Mouse (Mus musculus): ENCODE measurements around the gene Efhd2. TPM values are rescaled to one million over a fixed set of nuclear protein-coding genes. Genes with fewer than 3 reads are reported as not detected.

The Efhd2 gene
- polyA plus RNA-seq, 1 experiment from 2014 or later: 58.8 TPM

DNA sequence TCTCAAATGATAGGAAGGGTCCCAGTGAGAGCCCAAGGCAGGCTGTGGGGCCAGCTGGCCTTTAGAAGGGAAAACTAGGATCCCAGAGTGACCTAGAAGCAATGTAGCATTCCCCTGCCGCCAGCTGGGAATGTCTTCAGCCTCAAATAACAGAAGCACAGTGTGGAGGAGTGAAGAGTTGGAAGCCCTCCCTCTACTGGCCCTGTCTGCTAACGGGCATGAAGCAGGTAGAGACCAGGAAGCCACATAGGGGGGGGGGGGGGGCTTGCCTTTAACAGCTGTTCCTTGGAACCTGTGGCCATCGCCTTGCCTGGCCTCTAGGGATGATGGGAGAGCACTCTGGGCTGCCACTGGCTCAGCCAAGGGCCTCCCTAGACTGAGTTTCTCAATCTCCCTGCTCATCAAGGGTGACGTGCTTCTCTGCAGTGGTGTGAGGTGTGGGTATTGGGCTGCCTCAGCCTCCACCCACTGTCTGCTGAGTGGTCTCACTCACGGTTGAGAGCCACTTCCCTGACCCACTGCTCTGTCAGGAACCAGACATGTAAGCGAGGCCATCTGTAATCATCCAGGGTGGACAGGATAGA is 11.8 kb upstream of the Efhd2 start:
- Histone ChIP-seq H3K4me3 (ENCODE audit: low read depth, low read length) (no peak overlapping the region), H3K27ac (ENCODE audit: low read length) (no peak overlapping the region), H3K4me2 (replicated peaks; ENCODE audit: low read depth, low read length) (no peak overlapping the region), H3K36me3 (ENCODE audit: control insufficient read depth, insufficient read depth, low read length) (no peaks in the 10 kb centered on the region), H3K4me1 (ENCODE audit: control insufficient read depth, insufficient read depth, low read length) (peaks cover 12% of the 10 kb centered on the region), H3K9ac (replicated peaks; ENCODE audit: low read depth, low read length) (no peak overlapping the region), H3K9me3 (ENCODE audit: control insufficient read depth, low read depth, low read length) (no peaks in the 10 kb centered on the region), H3K27me3 (ENCODE audit: control insufficient read depth, insufficient read depth, low read length) (no peaks in the 10 kb centered on the region)
- 30% methylated on average over 6 of the region's 6 CpGs for WGBS
- no peak for ATAC-seq (ENCODE audit: insufficient number of reproducible peaks, insufficient read depth, low FRiP score, low read depth)

DNA sequence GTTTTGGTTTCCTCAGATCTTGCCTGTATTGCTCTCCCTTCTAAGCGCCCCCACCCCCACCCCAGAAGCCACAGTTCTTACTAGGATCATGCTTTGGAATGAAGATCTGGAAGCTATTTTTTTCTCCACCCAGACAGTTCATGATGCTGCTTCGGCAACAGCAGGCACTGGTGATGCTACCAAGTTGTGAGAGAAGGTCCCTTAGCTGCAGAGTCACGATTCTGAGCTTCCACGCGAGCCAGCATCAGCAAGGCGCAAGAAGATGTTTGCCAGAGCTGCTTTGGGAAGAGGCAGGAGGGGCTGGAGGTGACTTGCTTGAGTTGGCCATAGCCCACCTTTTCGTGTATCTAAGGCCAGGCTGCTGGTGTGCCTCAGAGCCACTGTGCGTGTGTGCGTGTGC is 10.7 kb upstream of the Efhd2 start:
- H3K36me3 ChIP-seq (ENCODE audit: control insufficient read depth, insufficient read depth, low read length): no peaks in the 10 kb centered on the region
- peaks cover 13% of the 10 kb centered on the region for H3K4me1 ChIP-seq (ENCODE audit: control insufficient read depth, insufficient read depth, low read length)
- H3K9ac ChIP-seq (replicated peaks; ENCODE audit: low read depth, low read length): no peak overlapping the region
- H3K9me3 ChIP-seq (ENCODE audit: control insufficient read depth, low read depth, low read length): no peaks in the 10 kb centered on the region
- H3K4me2 ChIP-seq (replicated peaks; ENCODE audit: low read depth, low read length): no peak overlapping the region
- WGBS: 60% methylated on average over 9 of the region's 9 CpGs
- no peak for ATAC-seq (ENCODE audit: insufficient number of reproducible peaks, insufficient read depth, low FRiP score, low read depth)
- no peak overlapping the region for H3K27ac ChIP-seq (ENCODE audit: low read length)
- H3K27me3 ChIP-seq (ENCODE audit: control insufficient read depth, insufficient read depth, low read length): no peaks in the 10 kb centered on the region
- no peak overlapping the region for H3K4me3 ChIP-seq (ENCODE audit: low read depth, low read length)

DNA sequence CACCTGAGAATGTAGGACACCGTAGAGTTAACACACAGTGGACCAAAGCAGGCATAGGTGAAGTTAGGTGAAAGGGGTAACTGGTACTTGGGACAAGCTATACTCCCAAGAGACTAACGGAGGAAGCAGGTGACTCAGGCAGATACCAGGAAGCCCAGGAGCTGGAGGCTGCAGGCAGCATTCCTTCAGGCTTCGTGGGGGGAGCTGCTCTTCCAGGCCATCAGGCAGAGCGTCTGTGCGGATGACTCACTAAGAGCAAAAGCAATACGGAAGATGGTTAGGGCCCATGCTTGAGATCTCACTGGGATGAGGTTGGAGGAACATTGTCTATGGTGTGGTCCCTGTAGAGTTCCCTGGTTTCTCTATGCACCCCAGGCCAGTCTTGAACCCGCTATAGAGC is 8.1 kb upstream of the Efhd2 start:
- WGBS: 71% methylated on average over 7 of the region's 7 CpGs
- no peak overlapping the region for H3K9ac ChIP-seq (replicated peaks; ENCODE audit: low read depth, low read length)
- H3K36me3 ChIP-seq (ENCODE audit: control insufficient read depth, insufficient read depth, low read length): no peaks in the 10 kb centered on the region
- H3K4me1 ChIP-seq (ENCODE audit: control insufficient read depth, insufficient read depth, low read length): peaks cover 13% of the 10 kb centered on the region
- no peak overlapping the region for H3K27ac ChIP-seq (ENCODE audit: low read length)
- no peak overlapping the region for H3K4me2 ChIP-seq (replicated peaks; ENCODE audit: low read depth, low read length)
- no peak overlapping the region for H3K4me3 ChIP-seq (ENCODE audit: low read depth, low read length)
- ATAC-seq (ENCODE audit: insufficient number of reproducible peaks, insufficient read depth, low FRiP score, low read depth): no peak
- no peaks in the 10 kb centered on the region for H3K27me3 ChIP-seq (ENCODE audit: control insufficient read depth, insufficient read depth, low read length)
- H3K9me3 ChIP-seq (ENCODE audit: control insufficient read depth, low read depth, low read length): no peaks in the 10 kb centered on the region

DNA sequence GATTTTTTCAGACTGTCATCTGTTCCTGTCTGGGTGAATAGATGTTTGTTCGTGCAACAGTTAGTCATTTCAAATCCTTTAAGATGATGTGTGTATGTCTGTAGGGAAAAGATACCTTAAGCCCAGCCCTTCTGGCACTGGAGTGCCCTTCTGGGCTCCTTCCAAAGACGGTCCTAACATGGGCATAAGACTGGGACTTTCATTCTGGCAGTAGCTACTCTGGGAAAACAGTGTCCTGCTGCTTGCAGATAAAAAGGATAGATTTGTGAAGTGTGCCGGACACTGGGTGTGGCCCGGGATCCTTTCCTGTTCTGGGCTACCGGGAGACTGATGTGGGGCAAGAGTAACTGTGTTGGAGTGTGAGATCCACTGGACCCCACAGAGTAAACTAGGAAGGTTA is 7.2 kb upstream of the Efhd2 start:
- peaks cover 13% of the 10 kb centered on the region for H3K4me1 ChIP-seq (ENCODE audit: control insufficient read depth, insufficient read depth, low read length)
- no peaks in the 10 kb centered on the region for H3K9me3 ChIP-seq (ENCODE audit: control insufficient read depth, low read depth, low read length)
- H3K4me3 ChIP-seq (ENCODE audit: low read depth, low read length): no peak overlapping the region
- H3K36me3 ChIP-seq (ENCODE audit: control insufficient read depth, insufficient read depth, low read length): no peaks in the 10 kb centered on the region
- H3K27ac ChIP-seq (ENCODE audit: low read length): no peak overlapping the region
- 58% methylated on average over 5 of the region's 5 CpGs for WGBS
- H3K4me2 ChIP-seq (replicated peaks; ENCODE audit: low read depth, low read length): no peak overlapping the region
- no peaks in the 10 kb centered on the region for H3K27me3 ChIP-seq (ENCODE audit: control insufficient read depth, insufficient read depth, low read length)
- no peak overlapping the region for H3K9ac ChIP-seq (replicated peaks; ENCODE audit: low read depth, low read length)
- no peak for ATAC-seq (ENCODE audit: insufficient number of reproducible peaks, insufficient read depth, low FRiP score, low read depth)

DNA sequence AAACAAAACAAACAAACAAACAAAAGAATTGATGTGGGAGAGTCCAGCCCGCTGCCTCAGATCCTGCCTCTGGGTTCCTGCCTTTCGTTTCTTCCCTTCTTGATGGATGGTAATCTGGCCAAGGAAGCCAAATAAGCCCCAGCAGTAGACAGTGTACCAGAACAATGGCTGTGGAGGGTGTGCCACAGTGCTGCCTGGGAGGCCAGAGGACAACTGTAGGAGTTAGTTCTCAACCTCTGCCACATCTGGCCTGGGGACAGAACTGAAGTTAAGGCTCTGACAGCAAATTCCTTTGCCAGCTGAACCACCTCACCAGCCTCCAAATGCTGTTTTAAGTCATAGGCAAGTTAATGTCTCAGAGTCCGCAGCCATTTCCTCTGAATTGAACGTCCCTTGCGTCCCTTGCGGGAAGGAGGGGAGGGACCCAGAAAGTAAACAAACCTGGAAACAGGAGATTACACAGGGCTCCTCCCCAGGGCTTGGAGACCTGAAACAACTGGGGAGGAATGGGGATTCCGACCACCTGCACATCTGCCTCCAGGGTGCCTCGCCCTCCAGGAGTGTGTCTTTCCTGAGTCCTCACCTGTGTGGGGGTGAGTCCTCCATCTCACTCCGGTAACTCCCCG is 6.7 kb upstream of the Efhd2 start:
- Histone ChIP-seq H3K36me3 (ENCODE audit: control insufficient read depth, insufficient read depth, low read length) (no peaks in the 10 kb centered on the region), H3K4me3 (ENCODE audit: low read depth, low read length) (no peak overlapping the region), H3K4me2 (replicated peaks; ENCODE audit: low read depth, low read length) (no peak overlapping the region), H3K9ac (replicated peaks; ENCODE audit: low read depth, low read length) (no peak overlapping the region), H3K9me3 (ENCODE audit: control insufficient read depth, low read depth, low read length) (no peaks in the 10 kb centered on the region), H3K27me3 (ENCODE audit: control insufficient read depth, insufficient read depth, low read length) (no peaks in the 10 kb centered on the region), H3K4me1 (ENCODE audit: control insufficient read depth, insufficient read depth, low read length) (peaks cover 9% of the 10 kb centered on the region), H3K27ac (ENCODE audit: low read length) (no peak overlapping the region)
- WGBS: 44% methylated on average over 10 of the region's 10 CpGs
- no peak for ATAC-seq (ENCODE audit: insufficient number of reproducible peaks, insufficient read depth, low FRiP score, low read depth)

DNA sequence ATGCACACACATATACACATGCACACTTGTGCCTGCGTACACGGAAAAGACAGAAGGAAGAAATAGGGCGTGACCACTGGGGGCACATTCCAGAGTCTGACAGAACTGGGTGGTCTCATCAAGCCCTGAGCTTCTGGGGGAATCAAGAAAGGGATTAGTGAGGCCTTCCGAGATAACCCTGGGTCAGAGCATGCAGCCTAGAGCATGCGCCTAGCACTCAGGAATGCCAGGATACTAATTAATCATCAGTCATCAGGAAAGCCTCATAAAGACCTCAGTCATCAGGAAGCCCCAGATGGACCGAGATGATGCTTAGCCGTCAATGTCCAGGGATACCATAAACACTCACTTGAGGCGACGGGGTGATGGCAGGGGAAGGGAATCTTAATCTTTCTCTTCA is 5.2 kb upstream of the Efhd2 start:
- Histone ChIP-seq H3K9me3 (ENCODE audit: control insufficient read depth, low read depth, low read length) (no peaks in the 10 kb centered on the region), H3K36me3 (ENCODE audit: control insufficient read depth, insufficient read depth, low read length) (no peaks in the 10 kb centered on the region), H3K27me3 (ENCODE audit: control insufficient read depth, insufficient read depth, low read length) (no peaks in the 10 kb centered on the region), H3K4me3 (ENCODE audit: low read depth, low read length) (no peak overlapping the region), H3K27ac (ENCODE audit: low read length) (no peak overlapping the region), H3K4me1 (ENCODE audit: control insufficient read depth, insufficient read depth, low read length) (peaks cover 16% of the 10 kb centered on the region), H3K9ac (replicated peaks; ENCODE audit: low read depth, low read length) (no peak overlapping the region), H3K4me2 (replicated peaks; ENCODE audit: low read depth, low read length) (no peak overlapping the region)
- WGBS: 23% methylated on average over 9 of the region's 9 CpGs
- ATAC-seq (ENCODE audit: insufficient number of reproducible peaks, insufficient read depth, low FRiP score, low read depth): no peak

DNA sequence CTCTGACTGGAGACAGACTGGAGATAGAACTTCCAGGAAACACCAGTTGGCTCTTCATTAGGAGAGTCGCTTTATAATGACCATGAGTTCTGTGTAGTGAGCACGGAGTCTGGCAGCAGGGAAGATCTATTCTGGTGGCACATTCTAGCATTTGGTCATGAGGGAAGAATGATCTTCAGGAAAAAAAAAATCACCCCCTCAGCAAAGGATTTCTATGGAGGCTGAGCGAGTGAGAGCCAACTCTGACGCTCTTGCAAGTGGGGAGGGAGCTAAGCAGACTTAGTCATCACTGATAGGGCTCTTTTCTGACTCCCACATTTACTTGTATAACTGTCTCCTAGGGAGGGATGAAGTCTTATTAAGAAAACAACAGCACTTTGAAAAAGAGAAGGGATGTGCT is 4.4 kb upstream of the Efhd2 start:
- H3K27me3 ChIP-seq (ENCODE audit: control insufficient read depth, insufficient read depth, low read length): no peaks in the 10 kb centered on the region
- no peak overlapping the region for H3K9ac ChIP-seq (replicated peaks; ENCODE audit: low read depth, low read length)
- H3K4me2 ChIP-seq (replicated peaks; ENCODE audit: low read depth, low read length): no peak overlapping the region
- 60% methylated on average over 4 of the region's 4 CpGs for WGBS
- no peak overlapping the region for H3K4me3 ChIP-seq (ENCODE audit: low read depth, low read length)
- no peaks in the 10 kb centered on the region for H3K9me3 ChIP-seq (ENCODE audit: control insufficient read depth, low read depth, low read length)
- no peaks in the 10 kb centered on the region for H3K36me3 ChIP-seq (ENCODE audit: control insufficient read depth, insufficient read depth, low read length)
- H3K27ac ChIP-seq (ENCODE audit: low read length): no peak overlapping the region
- ATAC-seq (ENCODE audit: insufficient number of reproducible peaks, insufficient read depth, low FRiP score, low read depth): no peak
- peaks cover 16% of the 10 kb centered on the region for H3K4me1 ChIP-seq (ENCODE audit: control insufficient read depth, insufficient read depth, low read length)

DNA sequence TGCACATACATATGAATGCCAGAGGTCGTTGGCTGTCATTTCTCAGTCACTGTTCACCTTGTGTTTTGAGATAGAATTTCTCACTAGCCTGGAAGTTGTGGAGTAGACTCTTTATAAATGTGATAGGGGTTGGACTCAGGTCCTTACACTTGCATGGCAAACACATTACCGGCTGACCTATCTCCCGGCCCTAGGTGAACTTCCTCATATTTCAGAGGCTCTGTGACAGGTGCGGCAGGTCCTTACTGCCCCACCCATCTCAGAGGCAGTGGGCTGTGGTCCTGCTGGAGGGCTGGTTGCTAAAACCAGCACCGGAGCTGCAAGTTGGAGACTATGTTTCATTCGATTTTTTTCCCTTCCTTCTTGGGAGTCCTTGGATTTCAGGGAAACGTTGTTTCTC is 3.9 kb upstream of the Efhd2 start:
- no peak for ATAC-seq (ENCODE audit: insufficient number of reproducible peaks, insufficient read depth, low FRiP score, low read depth)
- Histone ChIP-seq H3K4me1 (ENCODE audit: control insufficient read depth, insufficient read depth, low read length) (peaks cover 18% of the 10 kb centered on the region), H3K9me3 (ENCODE audit: control insufficient read depth, low read depth, low read length) (no peaks in the 10 kb centered on the region), H3K4me3 (ENCODE audit: low read depth, low read length) (no peak overlapping the region), H3K4me2 (replicated peaks; ENCODE audit: low read depth, low read length) (no peak overlapping the region), H3K9ac (replicated peaks; ENCODE audit: low read depth, low read length) (no peak overlapping the region), H3K27ac (ENCODE audit: low read length) (no peak overlapping the region), H3K27me3 (ENCODE audit: control insufficient read depth, insufficient read depth, low read length) (no peaks in the 10 kb centered on the region), H3K36me3 (ENCODE audit: control insufficient read depth, insufficient read depth, low read length) (no peaks in the 10 kb centered on the region)
- WGBS: 28% methylated on average over 7 of the region's 7 CpGs

All from stomach, embryonic 14.5 days (tissue).